Mouse (Mus musculus): ENCODE data around the gene Pced1a. TPM values are rescaled to one million over a fixed set of nuclear protein-coding genes. Genes with fewer than 3 reads are reported as not detected.

The Pced1a gene
- total RNA-seq (2021): 10 to 100 TPM; 14.8 to 18.7 TPM
- long read RNA-seq, experiment 1, transcript Pced1a-201 (7 exons, 3,496 nt): major isoform, 6 of 9 reads
- long read RNA-seq, experiment 1, partial matches to known transcripts: 1 of 9 reads
- long read RNA-seq, experiment 1, other reads (novel, unspliced or antisense): 2 of 9 reads
- long read RNA-seq, experiment 2, partial matches to known transcripts: 3 of 10 reads
- long read RNA-seq, experiment 2, other reads (novel, unspliced or antisense): 3 of 10 reads

DNA sequence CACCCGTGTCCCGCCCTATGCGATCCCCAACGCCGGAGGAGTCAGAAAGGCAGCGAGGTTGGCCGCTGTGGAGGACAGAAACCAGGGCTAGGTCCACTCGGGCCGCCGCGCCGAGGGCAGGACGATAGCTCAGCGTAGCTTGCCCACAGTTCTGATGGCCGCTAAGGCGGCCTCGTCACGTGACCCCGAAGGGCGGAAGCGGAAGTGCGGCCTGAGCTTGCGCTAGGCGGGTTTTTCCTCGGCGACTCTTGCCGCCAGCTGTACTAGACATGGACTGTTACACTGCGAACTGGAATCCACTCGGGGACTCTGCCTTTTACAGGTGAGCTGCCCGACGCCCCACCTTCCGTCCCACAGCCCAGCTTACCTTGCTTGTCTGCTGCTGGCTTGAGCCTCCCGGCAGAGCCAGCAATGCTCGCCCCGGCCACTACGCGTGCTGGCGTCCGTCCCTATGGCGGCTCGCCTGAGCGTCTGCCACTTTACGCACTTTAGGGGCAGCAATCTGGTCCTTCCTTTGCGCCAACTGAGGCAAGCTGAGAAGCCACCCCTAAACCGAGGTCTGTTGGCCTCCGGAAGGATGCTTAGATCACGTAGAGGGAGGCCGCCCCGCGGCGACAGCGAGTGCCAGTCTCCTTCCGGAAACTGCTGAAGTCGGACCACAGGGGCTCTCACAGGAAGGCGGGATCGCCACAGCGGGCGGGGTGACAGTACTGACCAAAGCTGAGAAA is at the start of gene Pced1a, which contains the start of gene Vps16:
Gene Pced1a (minus strand): TSS at position 576 of the 728 bp plus-strand sequence.
Gene Vps16 (plus strand): TSS at position 214 of the 728 bp plus-strand sequence.
- DNase-seq (ENCODE audit: low spot score in 2 of 2): peak; percentile 90

DNA sequence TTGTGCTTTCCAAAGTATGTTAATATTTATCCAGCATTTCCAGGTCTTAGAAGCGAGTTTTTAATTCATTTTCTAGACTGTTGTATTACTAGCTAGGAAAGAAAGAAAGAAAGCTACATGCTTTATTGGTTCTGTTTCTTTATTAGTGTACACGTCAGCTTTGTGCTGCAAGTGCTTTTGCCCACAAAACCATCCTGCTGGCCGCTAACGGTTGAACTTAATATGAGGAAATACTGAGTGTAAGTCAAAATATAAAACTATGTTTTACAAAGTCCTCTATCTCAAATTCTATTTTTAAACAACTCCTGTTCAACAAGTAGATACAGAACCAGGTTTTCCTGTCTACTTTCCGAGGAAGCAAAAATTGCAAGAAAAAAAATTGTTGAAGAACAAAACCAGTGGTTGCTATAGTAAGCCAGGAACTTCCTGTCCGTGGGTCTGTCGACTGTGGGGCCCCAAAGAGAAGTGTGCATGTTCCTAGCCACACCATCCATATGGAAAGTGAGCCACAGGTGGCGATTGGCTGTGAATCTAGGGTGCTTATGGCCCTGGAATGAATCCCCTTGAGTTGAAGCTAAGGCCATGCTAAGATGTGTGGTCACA is 48.5 kb upstream of the Pced1a start:
- DNase-seq (ENCODE audit: low spot score in 2 of 2): no peak

GRCm38 (mm10) chr2:130469935-130470334 is 45.4 kb upstream of the Pced1a start:
- DNase-seq (ENCODE audit: low spot score in 2 of 2): no peak

DNA sequence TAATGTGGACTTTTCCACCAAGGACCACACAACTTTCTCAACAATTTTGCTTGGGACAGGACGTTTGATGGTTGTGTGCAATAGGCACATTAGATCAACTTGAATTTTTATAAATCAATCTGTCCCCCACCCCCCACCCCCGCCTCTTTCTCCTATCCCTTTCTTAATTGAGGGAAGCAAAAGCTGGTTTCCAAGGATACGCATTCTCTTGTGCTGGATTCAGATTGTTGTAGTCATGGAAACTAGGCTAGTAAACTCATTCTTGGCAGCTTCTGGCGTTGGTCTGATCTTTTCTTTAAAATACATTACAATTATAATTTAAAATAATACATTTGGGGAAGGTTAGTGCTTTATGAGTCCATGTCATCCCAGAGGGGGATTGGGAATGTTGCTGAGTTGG is 44.9 kb upstream of the Pced1a start:
- DNase-seq (ENCODE audit: low spot score in 2 of 2): no peak

DNA sequence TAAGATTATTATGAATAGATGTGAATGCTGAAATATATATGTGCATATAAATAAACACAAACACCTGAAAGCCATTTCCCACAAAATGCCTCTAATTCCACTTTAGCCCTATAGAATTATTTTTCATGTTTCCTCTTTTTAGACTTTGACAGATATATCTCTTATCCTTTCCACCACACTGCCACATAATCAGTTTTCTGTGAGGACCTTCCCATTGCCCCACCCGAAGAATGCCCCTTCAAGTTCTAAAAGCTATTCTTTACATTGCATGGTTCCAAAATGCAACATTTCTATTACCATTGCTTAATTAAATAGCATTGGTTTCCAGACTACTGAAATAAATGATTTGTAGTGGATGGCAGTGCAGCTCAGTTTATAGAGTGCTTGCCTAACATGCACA is 41.9 kb upstream of the Pced1a start:
- DNase-seq (ENCODE audit: low spot score in 2 of 2): no peak

- DNase-seq (ENCODE audit: low spot score in 2 of 2): no peak
Measured at GRCm38 (mm10) chr2:130461287-130462071, 37.0 kb upstream of the Pced1a start.

GRCm38 (mm10) chr2:130459576-130459975 is 35.1 kb upstream of the Pced1a start:
- no peak for DNase-seq (ENCODE audit: low spot score in 2 of 2)

- no peak for DNase-seq (ENCODE audit: low spot score in 2 of 2)
Measured at GRCm38 (mm10) chr2:130457871-130458270, 33.4 kb upstream of the Pced1a start.

DNA sequence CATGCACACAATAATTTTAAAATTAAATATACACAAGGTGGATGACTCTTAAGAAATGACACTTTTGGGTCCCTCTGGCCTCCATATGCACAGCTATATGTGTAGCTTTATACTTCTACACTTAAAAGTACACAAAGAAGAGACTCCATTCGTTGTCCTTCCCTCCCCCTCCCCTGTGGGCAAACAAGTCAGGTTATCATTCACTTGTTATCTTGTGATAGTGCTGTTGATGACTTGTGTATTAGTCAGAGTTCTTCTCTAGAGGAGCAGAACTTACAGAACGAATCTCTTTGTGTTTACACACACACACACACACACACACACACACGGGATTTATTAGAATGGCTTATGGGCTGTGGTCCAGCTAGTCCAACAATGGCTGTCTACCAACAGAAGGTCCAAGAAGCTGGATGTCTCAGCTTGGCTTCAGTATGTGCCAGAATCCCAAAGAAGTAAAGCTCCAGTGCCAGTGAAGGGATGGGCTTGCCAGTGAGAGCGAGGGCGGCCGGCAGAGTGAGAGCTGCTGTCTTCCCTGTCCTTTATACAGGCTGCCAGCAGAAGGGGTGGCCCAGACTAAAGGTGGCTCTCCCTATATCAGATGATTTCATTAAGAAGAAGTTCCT is 30.4 kb upstream of the Pced1a start:
- DNase-seq (ENCODE audit: low spot score in 2 of 2): no peak

DNA sequence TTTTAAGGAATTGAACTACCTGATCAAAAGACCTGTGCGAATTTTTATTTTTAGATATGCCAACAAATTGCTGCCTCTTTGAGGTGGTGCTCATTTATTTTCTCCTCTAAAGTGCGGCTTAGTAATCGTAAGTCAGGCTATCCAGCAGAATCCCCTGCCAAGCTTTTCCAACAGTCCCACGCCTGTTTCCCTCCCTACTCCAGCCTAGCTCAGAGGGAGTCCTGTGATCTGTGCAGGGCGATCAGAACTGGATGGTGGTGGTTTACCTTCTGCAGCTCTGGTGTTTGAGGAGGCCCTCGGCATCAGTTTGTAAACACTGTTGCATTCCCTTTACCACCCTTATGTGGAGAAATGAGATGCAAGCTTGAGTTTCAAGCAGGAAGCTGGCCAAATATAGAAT is 28.9 kb upstream of the Pced1a start:
- DNase-seq (ENCODE audit: low spot score in 2 of 2): no peak

GRCm38 (mm10) chr2:130452266-130452665 is 27.8 kb upstream of the Pced1a start:
- DNase-seq (ENCODE audit: low spot score in 2 of 2): no peak

GRCm38 (mm10) chr2:130451727-130452090 is 27.2 kb upstream of the Pced1a start:
- DNase-seq (ENCODE audit: low spot score in 2 of 2): no peak

GRCm38 (mm10) chr2:130451086-130451726 is 26.7 kb upstream of the Pced1a start:
- DNase-seq (ENCODE audit: low spot score in 2 of 2): no peak

GRCm38 (mm10) chr2:130450434-130450796 is 25.9 kb upstream of the Pced1a start:
- peak; percentile 78 to 82 for DNase-seq (ENCODE audit: low spot score in 2 of 2)

GRCm38 (mm10) chr2:130449794-130450433 is 25.4 kb upstream of the Pced1a start, which contains the start of gene Ptpra:
TSS of gene Ptpra (plus strand) at chr2:130450278.
- peak; percentile 92 to 93 for DNase-seq (ENCODE audit: low spot score in 2 of 2)

DNA sequence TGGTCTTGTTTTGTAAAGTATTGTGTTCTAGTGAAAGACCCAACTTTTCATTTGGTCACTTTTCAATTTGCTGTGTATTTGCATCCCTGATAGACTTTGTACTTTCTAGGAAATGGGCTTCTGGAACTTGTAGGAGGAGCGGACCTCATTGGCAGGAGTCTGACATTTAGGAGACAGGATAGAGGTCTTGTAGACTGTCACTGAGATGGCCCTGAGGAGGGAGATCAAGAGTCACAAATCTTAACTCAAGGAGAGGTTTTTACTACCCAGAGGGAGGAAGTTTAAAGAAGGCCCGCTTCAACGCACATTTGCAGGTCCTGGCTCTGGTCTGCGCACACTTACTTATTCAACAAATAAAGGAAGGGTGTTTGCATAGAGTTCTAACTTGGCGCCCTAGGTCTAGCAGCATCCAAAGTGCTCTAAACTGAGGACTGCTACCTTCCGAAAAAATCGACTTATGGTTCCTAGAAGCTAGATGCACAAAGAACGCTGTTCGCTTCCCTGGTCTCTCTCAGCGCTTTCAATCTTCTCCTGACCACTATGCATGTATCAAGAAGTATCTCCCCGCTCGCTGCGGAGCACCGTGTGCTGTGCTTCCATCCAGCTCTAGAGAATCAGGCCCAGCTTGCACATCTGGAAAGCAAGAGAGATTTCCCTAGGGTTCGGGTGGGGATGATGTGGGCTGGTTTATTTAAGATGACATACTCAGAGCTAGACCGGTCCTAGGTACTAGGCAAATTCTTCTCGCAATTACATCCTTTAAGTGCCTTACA is 24.7 kb upstream of the Pced1a start:
- DNase-seq (ENCODE audit: low spot score in 2 of 2): no peak

DNA sequence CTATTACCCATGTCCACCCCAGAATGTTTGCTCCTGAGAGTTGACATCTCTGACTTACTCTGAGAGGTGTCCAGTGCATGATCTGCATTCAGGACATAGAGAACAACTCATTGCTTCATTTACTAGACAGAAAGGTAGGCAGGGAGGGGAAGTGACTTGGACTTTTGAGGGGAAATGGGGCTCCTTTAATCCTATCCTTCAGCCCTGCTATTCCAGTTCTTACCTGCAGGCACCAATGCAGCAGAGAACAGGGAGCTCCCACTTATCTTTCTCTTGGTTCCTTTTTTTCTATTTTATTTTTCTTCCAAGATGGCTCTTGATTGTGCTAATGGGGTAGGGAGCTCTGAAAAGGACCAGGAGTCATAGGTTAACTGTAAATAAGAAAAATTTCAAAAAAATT is 23.9 kb upstream of the Pced1a start:
- DNase-seq (ENCODE audit: low spot score in 2 of 2): no peak

DNA sequence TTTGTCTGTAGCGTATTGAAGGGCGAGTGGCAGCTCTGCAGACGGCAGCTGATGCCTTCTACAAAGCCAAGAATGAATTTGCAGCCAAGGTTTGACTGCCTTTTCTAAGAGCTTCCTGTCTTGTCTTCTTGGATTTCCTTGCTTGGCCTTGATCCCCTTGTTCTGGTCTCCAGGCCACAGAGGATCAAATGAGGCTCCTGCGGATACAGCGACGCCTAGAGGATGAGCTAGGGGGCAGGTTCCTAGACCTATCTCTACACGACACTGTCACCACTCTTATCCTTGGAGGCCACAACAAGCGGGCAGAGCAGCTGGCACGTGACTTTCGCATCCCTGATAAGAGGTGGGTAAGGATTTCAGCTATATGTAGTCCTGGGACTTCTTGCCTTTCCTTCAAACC is 17.7 kb upstream of the Pced1a start:
- no peak for DNase-seq (ENCODE audit: low spot score in 2 of 2)

DNA sequence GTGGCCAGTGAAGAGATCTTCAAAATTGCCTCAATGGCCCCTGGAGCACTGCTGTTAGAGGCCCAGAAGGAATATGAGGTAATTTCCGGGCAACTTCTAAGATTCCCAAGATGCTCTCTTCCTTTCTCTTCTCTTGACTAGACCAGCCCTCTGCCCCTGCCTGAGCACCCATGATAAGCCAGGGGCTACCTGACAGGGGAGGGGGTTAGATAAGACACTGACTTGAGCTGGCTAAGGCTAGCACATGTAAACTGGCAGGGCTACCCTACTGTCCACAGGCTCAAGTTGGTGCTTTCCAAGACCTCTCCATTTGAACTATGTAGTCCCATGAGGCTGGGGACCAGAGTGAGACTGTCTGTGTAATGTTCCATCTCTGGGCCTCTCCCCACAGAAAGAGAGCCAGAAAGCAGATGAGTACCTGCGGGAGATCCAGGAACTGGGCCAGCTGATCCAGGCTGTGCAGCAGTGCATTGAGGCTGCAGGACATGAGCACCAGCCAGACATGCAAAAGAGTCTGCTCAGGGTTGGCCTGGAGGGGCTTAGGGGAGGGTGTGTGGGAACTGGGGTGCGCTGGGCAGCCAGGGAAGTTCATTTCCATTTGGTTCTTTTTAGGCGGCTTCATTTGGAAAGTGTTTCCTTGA is 15.5 kb upstream of the Pced1a start:
- DNase-seq (ENCODE audit: low spot score in 2 of 2): no peak
